Mouse (Mus musculus) CH12.LX (cell line): ENCODE results near the gene Dusp19. TPM values are rescaled to one million over a fixed set of nuclear protein-coding genes. Genes with fewer than 3 reads are reported as not detected.

ENCODE experiments used
- DNase-seq: peaks from one replicate; pipeline ENCODE4 v3.0.0-alpha.2; 2013; ENCODE audit errors: extremely low read depth
- H3K27ac ChIP-seq: 2 replicates; pipeline ENCODE4 v1.5.1; 2012; ENCODE audit warnings: low read depth, mild to moderate bottlenecking, control low read depth, moderate library complexity; ENCODE audit not compliant: insufficient read depth
- H3K27me3 ChIP-seq: replicated peaks from 2 replicates; pipeline ENCODE3; 2012; ENCODE audit warnings: inconsistent platforms
- H3K36me3 ChIP-seq, 2 experiments: replicated peaks in 1 of 2; 2 replicates each; pipeline versions ENCODE3 to v1.6.1; 2012; ENCODE audit warnings: inconsistent platforms in 1 of 2, low read length in 1 of 2, mild to moderate bottlenecking in 1 of 2, mixed read lengths in 1 of 2, moderate library complexity in 1 of 2; ENCODE audit not compliant: control insufficient read depth in 1 of 2, insufficient read depth in 1 of 2
- H3K4me1 ChIP-seq, 2 experiments: 2 replicates each; pipeline ENCODE4 v1.6.1; 2012; ENCODE audit warnings: inconsistent platforms in 1 of 2, moderate library complexity in 1 of 2; ENCODE audit not compliant: insufficient read depth in 2 of 2, control insufficient read depth in 1 of 2
- H3K4me2 ChIP-seq: 2 replicates; pipeline ENCODE4 v1.6.1; 2012; ENCODE audit warnings: low read depth, mild to moderate bottlenecking, control low read depth; ENCODE audit not compliant: poor library complexity, insufficient read depth, severe bottlenecking
- H3K4me3 ChIP-seq, 3 experiments: fragments of 150-350 bp in 1 of 3; sonication (generic) in 1 of 3; replicated peaks in 1 of 3; 2 replicates each; pipeline versions ENCODE3 to v1.5.1; 2011 to 2012; ENCODE audit warnings: low read depth in 2 of 3, low read length in 2 of 3, mild to moderate bottlenecking in 2 of 3, moderate library complexity in 2 of 3, control low read depth in 1 of 3, improper control_type of control experiment in 1 of 3, inconsistent platforms in 1 of 3, mixed read lengths in 1 of 3; ENCODE audit not compliant: poor library complexity in 1 of 3
- H3K79me2 ChIP-seq: replicated peaks from 2 replicates; pipeline ENCODE4 v1.6.1; 2012; ENCODE audit warnings: mild to moderate bottlenecking, moderate library complexity; ENCODE audit not compliant: control insufficient read depth, poor library complexity, insufficient read depth, severe bottlenecking; ENCODE audit errors: extremely low read depth
- H3K9ac ChIP-seq: 2 replicates; pipeline ENCODE4 v1.6.1; 2012; ENCODE audit warnings: low read depth, mild to moderate bottlenecking, control low read depth, moderate library complexity; ENCODE audit not compliant: insufficient read depth
- H3K9me3 ChIP-seq: replicated peaks from 2 replicates; pipeline ENCODE3; 2012; ENCODE audit warnings: low read length, inconsistent platforms, mixed read lengths
- CHD2 ChIP-seq: IDR thresholded peaks from 2 replicates; pipeline ENCODE4 v1.6.1; 2011; ENCODE audit warnings: low read length, improper control_type of control experiment
- ELF1 ChIP-seq: IDR thresholded peaks from 2 replicates; pipeline ENCODE4 v1.6.1; 2014; ENCODE audit warnings: low read depth, mild to moderate bottlenecking, inconsistent platforms, low read length, improper control_type of control experiment
- HCFC1 ChIP-seq: IDR thresholded peaks from 2 replicates; pipeline ENCODE4 v1.6.1; 2012; ENCODE audit warnings: low read depth, mild to moderate bottlenecking, inconsistent platforms, low read length, improper control_type of control experiment
- JUND ChIP-seq: conservative IDR thresholded peaks from 2 replicates; pipeline ENCODE4 v1.6.1; 2011; ENCODE audit warnings: low read depth, low read length, improper control_type of control experiment
- MAFK ChIP-seq: IDR thresholded peaks from 2 replicates; pipeline ENCODE4 v1.6.1; 2011; ENCODE audit warnings: low read length, improper control_type of control experiment; ENCODE audit not compliant: insufficient replicate concordance
- MEF2A ChIP-seq: IDR thresholded peaks from 2 replicates; pipeline ENCODE4 v1.6.1; 2014; ENCODE audit warnings: low read depth, mild to moderate bottlenecking, inconsistent platforms, low read length, improper control_type of control experiment, borderline replicate concordance
- MYC ChIP-seq: IDR thresholded peaks from 2 replicates; pipeline ENCODE4 v1.6.1; 2011; ENCODE audit warnings: low read depth, mild to moderate bottlenecking, improper control_type of control experiment, low read length
- NELFE ChIP-seq: IDR thresholded peaks from 2 replicates; pipeline ENCODE4 v1.6.1; 2011; ENCODE audit warnings: low read depth, low read length, improper control_type of control experiment
- NRF1 ChIP-seq: IDR thresholded peaks from 2 replicates; pipeline ENCODE4 v1.6.1; 2014; ENCODE audit warnings: low read depth, mild to moderate bottlenecking, inconsistent platforms, low read length, improper control_type of control experiment, moderate library complexity
- POLR2A ChIP-seq: IDR thresholded peaks from 2 replicates; pipeline ENCODE4 v1.6.1; 2011; ENCODE audit warnings: low read depth, mild to moderate bottlenecking, improper control_type of control experiment, low read length
- POLR2AphosphoS2 ChIP-seq: IDR thresholded peaks from 2 replicates; pipeline ENCODE4 v1.6.1; 2011; ENCODE audit warnings: low read depth, low read length, improper control_type of control experiment
- RAD21 ChIP-seq: IDR thresholded peaks from 2 replicates; pipeline ENCODE4 v1.6.1; 2011; ENCODE audit warnings: low read depth, mild to moderate bottlenecking, low read length, improper control_type of control experiment, moderate library complexity
- SIN3A ChIP-seq: IDR thresholded peaks from 2 replicates; pipeline ENCODE4 v1.6.1; 2012; ENCODE audit warnings: low read length, improper control_type of control experiment, inconsistent platforms
- SMC3 ChIP-seq: IDR thresholded peaks from 2 replicates; pipeline ENCODE4 v1.6.1; 2011; ENCODE audit warnings: low read depth, low read length, improper control_type of control experiment
- TCF12 ChIP-seq: IDR thresholded peaks from 2 replicates; pipeline ENCODE4 v1.6.1; 2014; ENCODE audit warnings: low read depth, mild to moderate bottlenecking, inconsistent platforms, low read length, improper control_type of control experiment
- UBTF ChIP-seq: IDR thresholded peaks from 2 replicates; pipeline ENCODE4 v1.6.1; 2012; ENCODE audit warnings: low read depth, mild to moderate bottlenecking, inconsistent platforms, low read length, improper control_type of control experiment, moderate library complexity
- USF1 ChIP-seq: IDR thresholded peaks from 2 replicates; pipeline ENCODE4 v1.6.1; 2014; ENCODE audit warnings: low read depth, mild to moderate bottlenecking, inconsistent platforms, low read length, improper control_type of control experiment
- ZKSCAN1 ChIP-seq: IDR thresholded peaks from 2 replicates; pipeline ENCODE4 v1.6.1; 2012; ENCODE audit warnings: low read depth, inconsistent platforms, low read length, improper control_type of control experiment, borderline replicate concordance
- ZNF384 ChIP-seq: IDR thresholded peaks from 2 replicates; pipeline ENCODE4 v1.6.1; 2012; ENCODE audit warnings: low read depth, low read length, improper control_type of control experiment, inconsistent platforms
- dilution Hi-C: fragments of 300-500 bp; cut with MboI; formaldehyde crosslinking; loops from 2 replicates; pipeline ENCODE4 v1.14.3; 2020; ENCODE audit warnings: low sequenced_read_pairs; ENCODE audit not compliant: extremely low pct_unique_long_range_greater_than_20kb, extremely low pct_ligation_motif_present
- in situ Hi-C: fragments of 300-500 bp; cut with MboI; formaldehyde crosslinking; loops from 3 replicates; pipeline ENCODE4 v1.14.3; 2019; ENCODE audit warnings: low sequenced_read_pairs, low pct_ligation_motif_present, low pct_unique_long_range_greater_than_20kb, mixed read lengths
- polyA plus RNA-seq: library from polyadenylated mRNA; unstranded; fragments of >175 nt; gene quantifications from 2 replicates; pipeline ENCODE4 v1.2.1, GENCODE M21; 2012; ENCODE audit warnings: low read depth; ENCODE audit not compliant: insufficient read length
- total RNA-seq, 2 experiments: library from RNA; depleted of rRNA; stranded (reverse); fragments of 300-350 nt in 1 of 2; fragments of >200 nt in 1 of 2; gene quantifications; 2 replicates each; pipeline ENCODE4 v1.2.3; 2012 to 2014

Dusp19 gene
- total and polyA plus RNA-seq, 3 experiments = 19.0 to 27.3 (median 23.1) TPM

DNA sequence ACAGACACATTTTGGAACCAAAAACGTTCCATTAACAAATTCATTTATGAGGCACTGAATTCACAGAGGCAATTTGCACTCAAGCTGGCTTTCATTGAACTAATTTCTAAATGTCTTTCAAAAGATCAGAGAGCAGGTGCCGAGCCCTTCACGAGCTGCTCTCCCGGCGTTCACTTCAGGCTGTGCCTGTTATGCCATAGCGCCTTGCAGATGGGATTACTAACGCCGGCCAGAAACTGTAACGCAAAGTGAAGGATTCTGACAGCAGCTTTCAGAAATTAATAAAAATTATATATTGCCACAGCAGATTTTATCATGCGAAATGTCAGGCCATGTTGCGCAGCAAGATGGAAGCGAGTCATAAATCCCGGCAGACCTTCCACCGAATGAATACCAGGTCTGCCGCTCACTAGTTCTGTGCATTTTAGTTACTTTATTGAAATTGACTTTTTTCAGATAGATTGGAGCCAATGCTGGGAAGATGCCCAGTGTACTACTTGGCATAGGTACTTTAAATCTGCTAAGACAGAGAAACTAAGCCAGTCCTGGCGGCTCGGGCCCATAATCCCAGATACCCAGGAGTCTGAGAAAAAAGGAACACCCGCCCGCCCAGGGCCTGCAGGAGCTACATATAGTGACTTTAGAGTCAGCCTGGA, 12.9 kb upstream of the Dusp19 start:
- Histone ChIP-seq H3K79me2 (no peaks in the 10 kb centered on the region), H3K9me3 (no peaks in the 10 kb centered on the region), H3K27me3 (no peaks in the 10 kb centered on the region), H3K27ac (no peak overlapping the region), H3K36me3 (no peaks in the 10 kb centered on the region), H3K4me3 (no peak overlapping the region), H3K4me2 (no peak overlapping the region), H3K4me1 (no peaks in the 10 kb centered on the region), H3K9ac (no peak overlapping the region)
- in situ Hi-C loops (no loop called here), dilution Hi-C loops (no loop called here)
- no peak for DNase-seq
- TF ChIP-seq POLR2AphosphoS2 (no peak), MYC (no peak), ZKSCAN1 (no peak), NRF1 (no peak), MAFK (no peak), CHD2 (no peak), SMC3 (no peak), USF1 (no peak), NELFE (no peak), ZNF384 (no peak), TCF12 (no peak), UBTF (no peak), POLR2A (no peak), JUND (no peak), ELF1 (no peak), SIN3A (no peak), MEF2A (no peak), HCFC1 (no peak)

DNA sequence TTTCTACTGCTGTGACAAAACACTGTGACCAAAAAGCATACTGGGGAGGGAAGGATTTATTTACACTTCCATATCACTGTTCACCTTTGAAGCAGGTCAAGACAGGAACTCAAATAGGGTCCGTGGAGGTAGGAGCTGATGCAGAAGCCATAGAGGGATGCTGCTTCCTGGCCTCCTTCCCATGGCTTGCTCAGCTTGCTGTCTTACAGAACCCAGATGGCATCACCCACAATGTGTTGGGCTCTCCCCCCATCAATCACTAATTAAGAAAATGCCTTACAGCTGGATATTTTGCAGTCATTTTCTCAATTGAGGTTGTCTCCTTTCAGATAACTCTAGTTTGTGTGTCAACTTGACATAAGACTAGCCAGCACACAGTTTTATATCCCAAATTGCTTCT, 4.6 kb upstream of the Dusp19 start:
- H3K27ac ChIP-seq = no peak overlapping the region
- in situ Hi-C loops = no loop called here
- no peak overlapping the region for H3K4me3 ChIP-seq
- no peaks in the 10 kb centered on the region for H3K36me3 ChIP-seq
- no peak for DNase-seq
- peaks cover 0 to 7% of the 10 kb centered on the region in 2 experiments; a peak in 1 of 4 replicates for H3K4me1 ChIP-seq
- no peak overlapping the region for H3K9ac ChIP-seq
- no peaks in the 10 kb centered on the region for H3K79me2 ChIP-seq
- no peak overlapping the region for H3K4me2 ChIP-seq
- no peaks in the 10 kb centered on the region for H3K9me3 ChIP-seq
- no peak for TF ChIP-seq RAD21
- H3K27me3 ChIP-seq = no peaks in the 10 kb centered on the region
- dilution Hi-C loops = no loop called here
